In the genomic region with DNA sequence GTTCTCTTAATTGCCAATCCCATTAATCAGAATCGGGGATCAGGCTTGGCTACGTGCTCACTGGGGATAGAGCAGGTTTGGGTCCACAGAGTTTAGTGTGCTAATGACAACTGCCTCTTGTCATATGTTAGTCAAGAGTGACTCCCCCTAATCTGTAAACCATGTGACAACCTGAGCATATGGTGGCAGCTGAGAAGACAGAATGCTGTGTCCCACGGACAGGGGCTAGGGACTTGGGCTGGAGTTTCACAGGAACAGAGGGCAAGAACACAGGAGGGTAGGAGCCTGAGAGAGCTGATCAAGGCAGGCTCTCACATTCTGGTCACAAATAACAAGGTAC, we compare ENCODE assay signal across 12 mouse cellular contexts.
DNase-seq lines count a peak whose midpoint lies in the region; ATAC-seq lines count a peak whose summit lies in the region.
"Had no signal": no experiment of that assay in that cellular context is flagged by ENCODE, and none has a peak within 500 bp of the region (broad histone marks: within the 10 kb centered on the region; RNA-seq: fewer than 3 reads in every experiment).

No protein-coding gene starts in this region.

- DNase-seq in kidney, adult 11 months, result no peak
- no peak for DNase-seq in hindbrain, embryonic 14.5 days (ENCODE audit: low spot score)
- DNase-seq in urinary bladder, postnatal 14 days (ENCODE audit: low spot score), result no peak
- DNase-seq in cerebellum, adult 9-10 months, result no peak
- DNase-seq: heart, postnatal 14 days; kidney, postnatal 36 days; lung, postnatal 4 days had no signal

- 25% methylated on average over 3 of the region's 3 CpGs for WGBS in kidney, embryonic 16.5 days
- WGBS in embryonic facial prominence, embryonic 12.5 days, result 35% methylated on average over 3 of the region's 3 CpGs
- WGBS in hindbrain, embryonic 14.5 days, result 24% methylated on average over 3 of the region's 3 CpGs
- WGBS in midbrain, embryonic 16.5 days, result 18% methylated on average over 3 of the region's 3 CpGs

- no peak overlapping the region for H3K4me2 ChIP-seq in kidney, embryonic 16.5 days (replicated peaks; ENCODE audit: low read depth, low read length)
- H3K4me2 ChIP-seq in embryonic facial prominence, embryonic 12.5 days (replicated peaks), result no peak overlapping the region
- H3K4me2 ChIP-seq in hindbrain, embryonic 14.5 days (replicated peaks), result 0 out of 2 replicates have a peak overlapping the region, but pooled peaks have one; percentile 3
- peak overlapping the region; percentile 23; the same call in 1 of the 2 replicates for H3K4me2 ChIP-seq in midbrain, embryonic 16.5 days (ENCODE audit: low read length)
- H3K4me2 ChIP-seq: liver, embryonic 12.5 days had no signal

- H3K4me3 ChIP-seq in kidney, embryonic 16.5 days (ENCODE audit: low read length), result no peak overlapping the region
- H3K4me3 ChIP-seq in embryonic facial prominence, embryonic 12.5 days, result no peak overlapping the region
- H3K4me3 ChIP-seq in hindbrain, embryonic 14.5 days (replicated peaks; ENCODE audit: low read length), result no peak overlapping the region
- H3K4me3 ChIP-seq in midbrain, embryonic 16.5 days (ENCODE audit: low read depth, low read length), result no peak overlapping the region
- H3K4me3 ChIP-seq: liver, embryonic 12.5 days had no signal

- no peaks in the 10 kb centered on the region for H3K36me3 ChIP-seq in kidney, embryonic 16.5 days (ENCODE audit: insufficient read depth, low read length)
- no peaks in the 10 kb centered on the region for H3K36me3 ChIP-seq in embryonic facial prominence, embryonic 12.5 days
- H3K36me3 ChIP-seq in hindbrain, embryonic 14.5 days (replicated peaks; ENCODE audit: control insufficient read depth, insufficient read depth), result no peaks in the 10 kb centered on the region
- H3K36me3 ChIP-seq in midbrain, embryonic 16.5 days (ENCODE audit: control insufficient read depth, insufficient read depth, low read length), result no peaks in the 10 kb centered on the region
- H3K36me3 ChIP-seq: liver, embryonic 12.5 days had no signal

- H3K27me3 ChIP-seq in kidney, embryonic 16.5 days (ENCODE audit: insufficient read depth, low read length), result no peaks in the 10 kb centered on the region
- H3K27me3 ChIP-seq in embryonic facial prominence, embryonic 12.5 days, result no peaks in the 10 kb centered on the region
- H3K27me3 ChIP-seq in hindbrain, embryonic 14.5 days (ENCODE audit: control insufficient read depth, insufficient read depth, low read length), result no peaks in the 10 kb centered on the region
- no peaks in the 10 kb centered on the region for H3K27me3 ChIP-seq in midbrain, embryonic 16.5 days (ENCODE audit: control insufficient read depth, insufficient read depth, low read depth, low read length)
- H3K27me3 ChIP-seq: liver, embryonic 12.5 days had no signal

- H3K27ac ChIP-seq in kidney, embryonic 16.5 days (ENCODE audit: low read length), result no peak overlapping the region
- no peak overlapping the region for H3K27ac ChIP-seq in embryonic facial prominence, embryonic 12.5 days
- H3K27ac ChIP-seq in hindbrain, embryonic 14.5 days, result peak overlapping the region; percentile 50; the same call in 1 of the 2 replicates
- H3K27ac ChIP-seq in midbrain, embryonic 16.5 days (ENCODE audit: low read length), result peak overlapping the region; percentile 53; the same call in 1 of the 2 replicates
- H3K27ac ChIP-seq: liver, embryonic 12.5 days had no signal

- H3K9ac ChIP-seq in kidney, embryonic 16.5 days (replicated peaks; ENCODE audit: low read length), result no peak overlapping the region
- H3K9ac ChIP-seq in embryonic facial prominence, embryonic 12.5 days, result no peak overlapping the region
- no peak overlapping the region for H3K9ac ChIP-seq in hindbrain, embryonic 14.5 days
- H3K9ac ChIP-seq in midbrain, embryonic 16.5 days (ENCODE audit: low read depth, low read length), result no peak overlapping the region
- H3K9ac ChIP-seq: liver, embryonic 12.5 days had no signal

- H3K4me1 ChIP-seq in kidney, embryonic 16.5 days (ENCODE audit: insufficient read depth, low read length), result peaks cover 4% of the 10 kb centered on the region; the same call in 1 of the 2 replicates
- H3K4me1 ChIP-seq in embryonic facial prominence, embryonic 12.5 days, result 0 out of 2 replicates have a peak, but pooled peaks cover 3% of the 10 kb centered on the region
- peaks cover 18% of the 10 kb centered on the region; the same call in 1 of the 2 replicates for H3K4me1 ChIP-seq in hindbrain, embryonic 14.5 days (replicated peaks; ENCODE audit: control insufficient read depth, insufficient read depth, low read length)
- H3K4me1 ChIP-seq in midbrain, embryonic 16.5 days (ENCODE audit: control insufficient read depth, insufficient read depth, low read length), result peaks cover 8% of the 10 kb centered on the region
- H3K4me1 ChIP-seq: liver, embryonic 12.5 days had no signal

- ATAC-seq in kidney, embryonic 16.5 days (ENCODE audit: low FRiP score, low TSS enrichment), result peak; percentile 70; the same call in 1 of the 2 replicates
- 0 out of 2 replicates have a peak, but pooled peaks have one; percentile 10 for ATAC-seq in embryonic facial prominence, embryonic 12.5 days (ENCODE audit: insufficient number of reproducible peaks, insufficient read depth, low FRiP score, low TSS enrichment)
- peak; percentile 80; the same call in 1 of the 2 replicates for ATAC-seq in hindbrain, embryonic 14.5 days (ENCODE audit: low FRiP score)
- peak; percentile 42; the same call in 1 of the 2 replicates for ATAC-seq in midbrain, embryonic 16.5 days
- no peak for ATAC-seq in megakaryocyte-erythroid progenitor cell, adult 5-6 weeks (replicated peaks; ENCODE audit: low FRiP score, low TSS enrichment, poor library complexity, severe bottlenecking)
- ATAC-seq: liver, embryonic 12.5 days had no signal

- H3K9me3 ChIP-seq in kidney, embryonic 16.5 days (ENCODE audit: low read length), result no peaks in the 10 kb centered on the region
- peaks cover 5% of the 10 kb centered on the region; the same call in 1 of the 2 replicates for H3K9me3 ChIP-seq in embryonic facial prominence, embryonic 12.5 days
- peaks cover 5% of the 10 kb centered on the region; the same call in 1 of the 2 replicates for H3K9me3 ChIP-seq in hindbrain, embryonic 14.5 days (ENCODE audit: control insufficient read depth, low read length)
- no peaks in the 10 kb centered on the region for H3K9me3 ChIP-seq in midbrain, embryonic 16.5 days (replicated peaks; ENCODE audit: control insufficient read depth, low read length, poor library complexity, severe bottlenecking)
- H3K9me3 ChIP-seq: liver, embryonic 12.5 days had no signal

Comparison
In these comparisons a context has a peak if more than half of its experiments do, and no peak if none do; other contexts are left out.
1. H3K27ac ChIP-seq: peak in hindbrain, embryonic 14.5 days (single experiment) and midbrain, embryonic 16.5 days (single experiment); none in kidney, embryonic 16.5 days (single experiment) and embryonic facial prominence, embryonic 12.5 days (single experiment).
2. H3K4me2 ChIP-seq: peak in hindbrain, embryonic 14.5 days (single experiment) and midbrain, embryonic 16.5 days (single experiment); none in kidney, embryonic 16.5 days (single experiment) and embryonic facial prominence, embryonic 12.5 days (single experiment).